Mouse (Mus musculus) limb, embryonic 14.5 days (tissue): ENCODE measurements at regions not wholly inside any gene's neighbourhood (a gene's known extent, or its start where the extent isn't known, plus 50 kb on each side); places are given as distances from the start of the nearest gene placed in this dataset.

Experiments used
- ATAC-seq: fragments of 200-750 bp; cut with Nextera tagmentation; 2 replicates; pipeline ENCODE4 v1.8.0; 2017; ENCODE audit warnings: low read depth, moderate number of reproducible peaks, moderate TSS enrichment; ENCODE audit not compliant: low FRiP score
- DNase-seq: peaks from one replicate; pipeline ENCODE4 v3.0.0-alpha.2; 2015; ENCODE audit warnings: low spot score
- H3K27ac ChIP-seq: fragments of 300-500 bp; sonication (generic); replicated peaks from 2 replicates; pipeline ENCODE4 v1.5.1; 2014; ENCODE audit warnings: low read depth, mild to moderate bottlenecking, low read length, moderate library complexity, mixed read lengths
- H3K27me3 ChIP-seq: fragments of 300-500 bp; sonication (generic); 2 replicates; pipeline ENCODE4 v1.6.1; 2014; ENCODE audit warnings: low read length, mixed read lengths; ENCODE audit not compliant: control insufficient read depth, insufficient read depth
- H3K36me3 ChIP-seq: fragments of 300-500 bp; sonication (generic); 2 replicates; pipeline ENCODE4 v1.6.1; 2014; ENCODE audit warnings: mild to moderate bottlenecking, low read length, moderate library complexity, mixed read lengths; ENCODE audit not compliant: control insufficient read depth, insufficient read depth
- H3K4me1 ChIP-seq: fragments of 300-500 bp; sonication (generic); 2 replicates; pipeline ENCODE4 v1.6.1; 2014; ENCODE audit warnings: antibody characterized with exemption, low read length, mixed read lengths; ENCODE audit not compliant: control insufficient read depth, insufficient read depth
- H3K4me2 ChIP-seq: fragments of 300-500 bp; sonication (generic); replicated peaks from 2 replicates; pipeline ENCODE4 v1.6.1; 2014; ENCODE audit warnings: low read depth, mild to moderate bottlenecking, low read length, moderate library complexity; ENCODE audit not compliant: severe bottlenecking
- H3K4me3 ChIP-seq: fragments of 300-500 bp; sonication (generic); replicated peaks from 2 replicates; pipeline ENCODE4 v1.5.1; 2014; ENCODE audit warnings: low read length
- H3K9ac ChIP-seq: fragments of 300-500 bp; sonication (generic); 2 replicates; pipeline ENCODE4 v1.6.1; 2014; ENCODE audit warnings: mild to moderate bottlenecking, low read depth, low read length, moderate library complexity; ENCODE audit not compliant: severe bottlenecking
- H3K9me3 ChIP-seq: fragments of 300-500 bp; sonication (generic); 2 replicates; pipeline ENCODE4 v1.6.1; 2016; ENCODE audit warnings: low read length; ENCODE audit not compliant: control insufficient read depth
- POLR2A ChIP-seq: fragments of 200-500 bp; IDR thresholded peaks from 2 replicates; pipeline ENCODE4 v1.8.0; 2012; ENCODE audit warnings: inconsistent platforms, mild to moderate bottlenecking, moderate library complexity, borderline replicate concordance; ENCODE audit not compliant: insufficient read depth, insufficient read length; ENCODE audit errors: extremely low read depth
- WGBS: fragments of 180-500 bp; shearing (Covaris S2); extraction: QIAGEN DNeasy Blood & Tissue Kit; methylation state at CpG from one replicate; pipeline ENCODE4 v1.1.7; 2014; 5-methylcytosine and 5-hydroxymethylcytosine counted together

GRCm38 (mm10) chr8:88939071-88939746, 104.8 kb downstream of the Sall1 start:
- WGBS: 43% methylated on average over 16 of the region's 16 CpGs
- no peak for ATAC-seq
- TF ChIP-seq POLR2A: no peak

GRCm38 (mm10) chr8:88934708-88935107, 109.3 kb downstream of the Sall1 start:
- no peak overlapping the region for H3K27ac ChIP-seq
- peaks cover 4% of the 10 kb centered on the region; the same call in 1 of the 2 replicates for H3K4me1 ChIP-seq
- no peak overlapping the region for H3K9ac ChIP-seq
- no peak for ATAC-seq
- no peak for TF ChIP-seq POLR2A
- H3K27me3 ChIP-seq: no peaks in the 10 kb centered on the region
- H3K9me3 ChIP-seq: no peaks in the 10 kb centered on the region
- DNase-seq: no peak
- H3K36me3 ChIP-seq: no peaks in the 10 kb centered on the region
- no peak overlapping the region for H3K4me3 ChIP-seq
- 89% methylated on average over 5 of the region's 5 CpGs for WGBS
- H3K4me2 ChIP-seq: no peak overlapping the region

More at GRCm38 (mm10) chr8:88939071-88939746, 104.8 kb downstream of the Sall1 start:
- Histone ChIP-seq H3K4me3 (no peak overlapping the region), H3K4me2 (no peak overlapping the region), H3K27ac (no peak overlapping the region), H3K36me3 (no peaks in the 10 kb centered on the region), H3K4me1 (peaks cover 4% of the 10 kb centered on the region; the same call in 1 of the 2 replicates), H3K9me3 (no peaks in the 10 kb centered on the region), H3K9ac (no peak overlapping the region), H3K27me3 (no peaks in the 10 kb centered on the region)
- no peak for DNase-seq

- ATAC-seq (no peak), DNase-seq (no peak)
- no peak for TF ChIP-seq POLR2A
- Histone ChIP-seq H3K27me3 (no peaks in the 10 kb centered on the region), H3K9ac (no peak overlapping the region), H3K4me1 (peaks cover 7% of the 10 kb centered on the region; the same call in 1 of the 2 replicates), H3K36me3 (no peaks in the 10 kb centered on the region), H3K27ac (no peak overlapping the region), H3K4me3 (no peak overlapping the region), H3K4me2 (no peak overlapping the region), H3K9me3 (no peaks in the 10 kb centered on the region)
- WGBS: 77% methylated on average over 5 of the region's 5 CpGs
Measured at GRCm38 (mm10) chr8:88931050-88931449, 112.9 kb downstream of the Sall1 start.

- Histone ChIP-seq H3K4me3 (no peak overlapping the region), H3K27me3 (no peaks in the 10 kb centered on the region), H3K9ac (no peak overlapping the region), H3K36me3 (no peaks in the 10 kb centered on the region), H3K4me1 (peaks cover 7% of the 10 kb centered on the region; the same call in 1 of the 2 replicates), H3K4me2 (no peak overlapping the region), H3K9me3 (no peaks in the 10 kb centered on the region), H3K27ac (no peak overlapping the region)
- TF ChIP-seq POLR2A: no peak
- ATAC-seq (no peak), DNase-seq (no peak)
- WGBS: 28% methylated on average over 2 of the region's 2 CpGs
Measured at GRCm38 (mm10) chr8:88930370-88930769, 113.6 kb downstream of the Sall1 start.

GRCm38 (mm10) chr8:88928675-88929377, 115.1 kb downstream of the Sall1 start:
- TF ChIP-seq POLR2A: no peak
- H3K4me3 ChIP-seq: no peak overlapping the region
- H3K9ac ChIP-seq: no peak overlapping the region
- ATAC-seq (peak; percentile 55; the same call in 1 of the 2 replicates), DNase-seq (peak; percentile 44)
- no peaks in the 10 kb centered on the region for H3K36me3 ChIP-seq
- no peaks in the 10 kb centered on the region for H3K9me3 ChIP-seq
- no peak overlapping the region for H3K4me2 ChIP-seq
- peak overlapping the region; percentile 48; the same call in 1 of the 2 replicates for H3K27ac ChIP-seq
- H3K27me3 ChIP-seq: no peaks in the 10 kb centered on the region
- peaks cover 7% of the 10 kb centered on the region; the same call in 1 of the 2 replicates for H3K4me1 ChIP-seq
- 16% methylated on average over 7 of the region's 7 CpGs for WGBS
